Mouse (Mus musculus) Patski (cell line): ENCODE measurements at regions not wholly inside any gene's neighbourhood (a gene's known extent, or its start where the extent isn't known, plus 50 kb on each side); places are given as distances from the start of the nearest gene placed in this dataset.
A peak's percentile ranks its signal among the peaks of the same experiment; 100 is the strongest.
"Not testable (repeated sequence)": the region's sequence is repeated elsewhere in the genome, so short reads cannot be mapped to it uniquely, and the experiment has no call there.

Experiments
- ATAC-seq: fragments of 100-300 bp; one replicate; pipeline ENCODE4 v1.8.0; 2021
- CTCF ChIA-PET: fragments of 350-600 bp; sonication (Branson Sonifier 250); formaldehyde crosslinking; loops from one replicate; lab custom pipeline; 2022; ENCODE audit warnings: inconsistent platforms; lab: Charles Lee
- POLR2A ChIA-PET: fragments of 350-600 bp; sonication (Branson Sonifier 250); formaldehyde crosslinking; loops from one replicate; lab custom pipeline; 2022; ENCODE audit warnings: antibody characterized with exemption, inconsistent platforms; lab: Charles Lee
- DNase-seq: peaks from one replicate; pipeline ENCODE4 v3.0.0-alpha.2; 2011; ENCODE audit warnings: low read depth, low spot score
- H3K27me3 ChIP-seq: fragments of 371-371 bp; one replicate; pipeline ENCODE4 v1.5.1; 2021
- CTCF ChIP-seq: fragments of 100-300 bp; IDR thresholded peaks from one replicate; pipeline ENCODE4 v1.5.1; 2021
- in situ Hi-C: fragments of 300-500 bp; cut with MboI; formaldehyde crosslinking; loops from 3 replicates; pipeline ENCODE4 v1.11.1; 2018; ENCODE audit warnings: low pct_unique_long_range_greater_than_20kb, mixed read lengths

GRCm38 (mm10) chrX:24169992-24170391 lies 211.3 kb upstream of the Gm4985 start:
- TF ChIP-seq CTCF: peak; percentile 33
- CTCF ChIA-PET, POLR2A ChIA-PET: not testable (repeated sequence)

DNA sequence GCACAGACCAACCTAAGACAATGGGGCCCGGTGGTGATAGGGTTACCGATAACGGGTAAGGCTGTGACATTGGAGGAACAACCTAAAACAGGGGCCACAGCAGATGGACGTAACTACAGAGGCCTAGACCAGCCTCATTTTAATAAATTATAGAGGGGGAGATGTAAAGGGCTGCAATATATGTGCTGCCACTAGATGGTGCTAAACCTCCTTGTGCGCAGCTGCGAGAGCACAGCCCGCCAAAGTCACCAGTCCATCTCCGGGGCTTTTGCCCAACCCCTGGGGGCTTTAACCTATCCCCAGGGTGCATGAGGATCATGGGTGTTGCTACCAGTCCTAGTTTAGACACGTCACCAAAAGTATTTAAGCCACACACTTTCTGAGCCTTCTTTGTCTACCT lies 202.9 kb upstream of the Gm4985 start:
- POLR2A ChIA-PET, CTCF ChIA-PET, in situ Hi-C loops, ATAC-seq, H3K27me3 ChIP-seq, DNase-seq: not testable (repeated sequence)
- peak; percentile 30 for TF ChIP-seq CTCF

More at GRCm38 (mm10) chrX:24169992-24170391, 211.3 kb upstream of the Gm4985 start:
- ATAC-seq, in situ Hi-C loops, H3K27me3 ChIP-seq, DNase-seq: not testable (repeated sequence)

DNA sequence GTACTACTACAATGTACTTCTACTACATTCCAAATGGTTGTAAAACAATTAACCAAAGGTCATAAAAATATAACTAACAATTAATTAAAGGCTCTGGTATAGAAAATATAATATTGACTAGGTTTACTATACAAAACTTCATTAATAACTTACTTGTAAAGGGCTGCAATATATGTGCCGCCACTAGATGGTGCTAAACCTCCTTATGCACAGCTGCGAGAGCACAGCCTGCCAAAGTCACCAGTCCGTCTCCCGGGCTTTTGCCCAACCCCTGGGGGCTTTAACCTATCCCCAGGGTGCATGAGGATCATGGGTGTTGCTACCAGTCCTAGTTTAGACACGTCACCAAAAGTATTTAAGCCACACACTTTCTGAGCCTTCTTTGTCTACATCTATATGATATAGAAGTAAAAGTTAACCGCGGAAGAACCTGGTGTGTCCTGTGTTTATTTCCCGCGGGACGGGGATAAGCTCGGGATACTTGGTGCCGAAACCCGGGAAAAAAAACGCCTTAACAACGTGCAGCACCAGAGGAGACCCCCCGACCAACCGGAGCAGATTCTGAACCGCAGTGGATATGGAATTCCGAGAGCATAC lies 194.6 kb upstream of the Gm4985 start:
- POLR2A ChIA-PET, in situ Hi-C loops, CTCF ChIA-PET, DNase-seq, ATAC-seq, H3K27me3 ChIP-seq: not testable (repeated sequence)
